Mouse (Mus musculus) small intestine, adult 2 months (tissue): ENCODE data around the gene Ttc21a. TPM values are rescaled to one million over a fixed set of nuclear protein-coding genes. Genes with fewer than 3 reads are reported as not detected.
"Not testable (repeated sequence)": the region's sequence is repeated elsewhere in the genome, so short reads cannot be mapped to it uniquely, and the experiment has no call there.

Experiments used
- H3K27ac ChIP-seq: fragments of 200-500 bp; 2 replicates; pipeline ENCODE4 v1.5.1; 2012; ENCODE audit warnings: low read depth, low read length, control low read depth, inconsistent platforms; ENCODE audit not compliant: insufficient read depth
- H3K27me3 ChIP-seq: fragments of 200-500 bp; 2 replicates; pipeline ENCODE4 v1.6.1; 2012; ENCODE audit warnings: mild to moderate bottlenecking, moderate library complexity, low read length, inconsistent platforms; ENCODE audit not compliant: control insufficient read depth, insufficient read depth
- H3K36me3 ChIP-seq: fragments of 200-500 bp; 2 replicates; pipeline ENCODE4 v1.6.1; 2012; ENCODE audit warnings: mild to moderate bottlenecking, low read length, control low read depth, inconsistent platforms; ENCODE audit not compliant: control insufficient read depth, insufficient read depth
- H3K4me1 ChIP-seq: fragments of 200-500 bp; 2 replicates; pipeline ENCODE4 v1.6.1; 2012; ENCODE audit warnings: low read length, inconsistent platforms, mixed read lengths; ENCODE audit not compliant: control insufficient read depth, insufficient read depth, insufficient read length
- H3K4me3 ChIP-seq: fragments of 200-500 bp; 2 replicates; pipeline ENCODE4 v1.5.1; 2012; ENCODE audit warnings: low read depth, mild to moderate bottlenecking, control low read depth, inconsistent platforms, low read length, moderate library complexity
- CTCF ChIP-seq: fragments of 200-500 bp; IDR thresholded peaks from 2 replicates; pipeline ENCODE4 v1.5.1; 2012; ENCODE audit warnings: low read depth, mild to moderate bottlenecking, control low read depth, inconsistent platforms, low read length, moderate library complexity, mixed read lengths; ENCODE audit not compliant: insufficient replicate concordance, insufficient read length; ENCODE audit errors: extremely low read depth
- POLR2A ChIP-seq: fragments of 200-500 bp; IDR thresholded peaks from 2 replicates; pipeline ENCODE4 v1.6.1; 2012; ENCODE audit warnings: low read depth, mild to moderate bottlenecking, control low read depth, inconsistent platforms, low read length, moderate library complexity
- WGBS: fragments of 180-500 bp; shearing (Covaris S2); methylation state at CpG from one replicate; pipeline ENCODE4 v1.1.7; 2018; 5-methylcytosine and 5-hydroxymethylcytosine counted together
- polyA plus RNA-seq: library from polyadenylated mRNA; depleted of rRNA; stranded (reverse); fragments of >200 nt; gene quantifications from 2 replicates; pipeline ENCODE4 v1.2.3, GENCODE M21; 2012; rRNA removed

The Ttc21a gene
- polyA plus RNA-seq, 1 experiment = not detected

DNA sequence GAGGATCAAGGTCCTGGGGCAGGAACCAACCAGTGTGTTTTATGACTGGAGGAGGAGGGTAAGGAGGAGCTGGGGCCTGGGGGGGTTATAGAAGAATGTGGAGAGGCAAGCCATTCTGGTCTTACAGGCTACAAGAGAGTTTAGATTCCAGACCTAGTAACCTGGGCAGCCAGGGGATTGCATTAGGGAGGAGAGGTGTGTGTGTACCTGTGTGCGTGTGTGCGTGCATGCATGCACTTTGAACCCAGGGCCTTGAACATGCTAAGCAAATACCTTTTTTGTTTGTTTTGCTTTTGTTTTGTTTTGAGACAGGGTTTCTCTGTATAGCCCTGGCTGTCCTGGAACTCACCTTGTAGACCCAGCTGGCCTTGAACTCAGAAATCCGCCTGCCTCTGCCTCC is 72.5 kb downstream of the Ttc21a start:
- TF ChIP-seq POLR2A = no peak
- TF ChIP-seq CTCF = no peak
- no peak overlapping the region for H3K4me3 ChIP-seq
- H3K27ac ChIP-seq = no peak overlapping the region
- H3K27me3 ChIP-seq = no peaks in the 10 kb centered on the region
- peaks cover 3% of the 10 kb centered on the region; the same call in 1 of the 2 replicates for H3K4me1 ChIP-seq
- WGBS = 89% methylated on average over 3 of the region's 3 CpGs
- H3K36me3 ChIP-seq = no peaks in the 10 kb centered on the region

DNA sequence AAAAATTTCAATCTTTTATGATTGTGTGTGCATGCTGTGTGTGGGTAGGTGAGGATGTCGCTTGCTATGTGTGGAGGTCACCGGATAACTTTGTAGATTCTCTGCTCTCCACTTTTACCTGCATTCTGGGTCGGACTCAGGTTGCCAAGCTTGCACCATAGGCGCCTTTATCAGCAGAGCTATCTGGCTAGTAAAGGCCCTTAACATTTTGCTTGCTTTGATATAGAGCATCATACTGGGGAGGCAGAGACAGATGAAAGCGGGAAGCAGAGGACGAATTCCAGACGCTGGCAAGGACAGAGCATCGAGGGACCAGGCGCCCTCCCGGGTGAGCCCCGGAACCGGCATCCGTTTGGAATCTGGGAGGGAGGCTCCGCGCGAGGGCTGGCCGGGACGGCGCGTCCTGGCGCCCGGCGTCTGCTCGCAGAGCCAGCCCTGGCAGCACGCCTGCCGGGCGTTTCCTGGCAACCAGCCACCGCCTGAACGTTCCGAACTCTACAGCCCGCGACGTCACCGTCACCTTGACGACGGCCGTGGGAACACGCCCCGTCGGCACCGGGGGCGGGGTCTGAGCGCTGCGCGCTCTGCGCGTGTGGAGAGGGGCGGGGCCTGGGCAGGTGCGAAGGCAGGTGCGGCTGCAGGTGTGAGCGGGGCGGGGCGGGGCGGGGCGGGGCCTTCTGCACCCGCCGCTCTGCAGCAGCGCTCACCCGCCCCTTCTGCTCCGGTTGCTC is 73.5 kb downstream of the Ttc21a start:
- Histone ChIP-seq H3K36me3 (no peaks in the 10 kb centered on the region), H3K4me3 (peak overlapping the region; percentile 50), H3K4me1 (peaks cover 3% of the 10 kb centered on the region; the same call in 1 of the 2 replicates), H3K27me3 (no peaks in the 10 kb centered on the region), H3K27ac (peak overlapping the region; percentile 64)
- TF ChIP-seq CTCF (no peak), POLR2A (no peak)
- 2% methylated on average over 57 of the region's 60 CpGs for WGBS

DNA sequence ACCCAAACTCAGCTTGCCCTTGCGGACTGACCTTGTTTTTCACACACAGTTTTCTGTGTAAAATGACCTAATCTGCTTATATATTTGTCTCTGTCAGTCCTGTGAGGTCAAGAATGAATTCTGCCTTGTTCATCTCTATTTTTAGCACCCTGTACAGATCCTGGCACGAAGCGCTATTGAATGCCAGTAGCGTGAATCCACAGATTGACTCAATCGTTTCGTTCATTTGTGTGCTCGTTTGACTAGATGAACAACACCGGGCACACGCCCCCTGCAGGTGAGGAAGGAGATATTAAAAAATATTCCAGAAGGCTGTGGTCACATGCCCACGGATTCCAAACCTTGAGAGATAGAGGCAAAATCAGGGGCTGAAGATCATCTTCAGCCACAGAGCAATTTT is 74.1 kb downstream of the Ttc21a start:
- TF ChIP-seq POLR2A (no peak), CTCF (peak; percentile 66; the same call in 1 of the 2 replicates)
- H3K36me3 ChIP-seq = no peaks in the 10 kb centered on the region
- no peak overlapping the region for H3K27ac ChIP-seq
- WGBS = under 1% methylated on average over 10 of the region's 10 CpGs
- peak overlapping the region; percentile 50 for H3K4me3 ChIP-seq
- H3K4me1 ChIP-seq = peaks cover 3% of the 10 kb centered on the region; the same call in 1 of the 2 replicates
- no peaks in the 10 kb centered on the region for H3K27me3 ChIP-seq

DNA sequence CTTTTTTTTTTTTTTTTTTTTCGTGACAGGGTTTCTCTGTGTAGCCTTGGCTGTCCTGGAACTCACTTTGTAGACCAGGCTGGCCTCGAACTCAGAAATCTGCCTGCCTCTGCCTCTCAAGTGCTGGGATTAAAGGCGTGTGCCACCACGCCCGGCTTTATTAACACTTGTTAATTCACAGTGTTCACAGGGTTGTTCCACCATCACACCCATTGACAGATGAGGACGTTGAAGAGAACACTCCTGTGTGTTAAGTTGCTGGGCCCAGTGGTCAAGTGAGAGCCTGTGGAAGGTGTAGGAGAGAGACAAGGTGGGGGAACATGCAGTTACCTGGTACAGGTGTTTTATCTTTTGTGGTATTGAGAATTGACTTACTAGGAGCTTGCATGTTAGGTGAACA is 74.8 kb downstream of the Ttc21a start:
- 63% methylated on average over 6 of the region's 6 CpGs for WGBS
- not testable (repeated sequence) for H3K4me1 ChIP-seq, H3K4me3 ChIP-seq, H3K27ac ChIP-seq, H3K36me3 ChIP-seq, H3K27me3 ChIP-seq

DNA sequence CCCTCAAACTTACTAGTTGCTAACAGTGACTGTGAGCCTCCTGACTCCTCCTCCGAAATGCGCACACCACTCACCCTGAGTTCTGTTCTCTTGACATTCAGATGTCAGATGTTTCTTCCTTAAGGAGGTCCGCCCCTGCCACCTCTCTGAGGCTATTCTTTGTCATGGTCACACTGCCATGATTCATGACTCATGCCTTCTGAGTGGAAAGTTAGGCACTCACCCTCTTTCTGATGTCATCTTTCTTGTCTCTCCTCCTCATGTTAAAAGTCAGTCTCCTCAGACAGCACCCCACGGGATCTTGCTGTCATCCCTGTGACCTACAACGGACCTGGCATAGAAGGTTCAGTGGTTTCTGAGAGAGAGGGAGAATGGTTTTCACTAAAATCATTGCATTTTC is 75.4 kb downstream of the Ttc21a start:
- TF ChIP-seq POLR2A = no peak
- no peak for TF ChIP-seq CTCF
- WGBS = 90% methylated on average over 5 of the region's 5 CpGs
- Histone ChIP-seq H3K36me3 (no peaks in the 10 kb centered on the region), H3K4me3 (no peak overlapping the region), H3K27me3 (no peaks in the 10 kb centered on the region), H3K4me1 (peaks cover 3% of the 10 kb centered on the region; the same call in 1 of the 2 replicates), H3K27ac (no peak overlapping the region)

DNA sequence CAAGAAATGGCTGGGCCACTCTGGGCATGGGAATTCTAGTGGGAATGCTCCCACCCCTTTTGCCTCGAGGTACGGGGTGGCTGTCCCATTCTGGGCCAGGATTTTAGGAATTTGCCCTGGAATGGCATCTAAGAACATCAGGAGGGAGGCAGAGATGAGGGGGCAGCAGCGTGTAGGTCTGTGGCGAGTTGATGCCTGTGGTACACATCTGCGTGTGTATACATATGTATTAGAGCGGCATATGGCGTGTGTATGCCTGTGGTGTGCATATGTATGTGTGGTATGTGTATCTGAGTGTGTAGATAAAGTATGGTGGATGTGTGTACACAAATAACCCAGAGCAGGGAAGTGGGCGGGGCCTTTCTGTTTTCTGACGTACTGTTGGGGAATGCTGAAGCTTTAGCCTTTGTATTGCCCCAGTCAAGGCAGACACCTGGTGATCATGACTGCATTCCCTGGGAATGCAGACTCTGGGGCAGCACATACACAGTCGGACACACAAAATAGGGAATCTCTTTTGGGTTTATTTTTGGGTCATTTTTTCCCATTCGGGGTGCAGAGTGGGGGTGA is 75.9 kb downstream of the Ttc21a start:
- Histone ChIP-seq H3K4me1 (peaks cover 3% of the 10 kb centered on the region; the same call in 1 of the 2 replicates), H3K27me3 (no peaks in the 10 kb centered on the region), H3K27ac (no peak overlapping the region), H3K36me3 (no peaks in the 10 kb centered on the region), H3K4me3 (no peak overlapping the region)
- TF ChIP-seq CTCF (no peak), POLR2A (no peak)
- 67% methylated on average over 11 of the region's 11 CpGs for WGBS

DNA sequence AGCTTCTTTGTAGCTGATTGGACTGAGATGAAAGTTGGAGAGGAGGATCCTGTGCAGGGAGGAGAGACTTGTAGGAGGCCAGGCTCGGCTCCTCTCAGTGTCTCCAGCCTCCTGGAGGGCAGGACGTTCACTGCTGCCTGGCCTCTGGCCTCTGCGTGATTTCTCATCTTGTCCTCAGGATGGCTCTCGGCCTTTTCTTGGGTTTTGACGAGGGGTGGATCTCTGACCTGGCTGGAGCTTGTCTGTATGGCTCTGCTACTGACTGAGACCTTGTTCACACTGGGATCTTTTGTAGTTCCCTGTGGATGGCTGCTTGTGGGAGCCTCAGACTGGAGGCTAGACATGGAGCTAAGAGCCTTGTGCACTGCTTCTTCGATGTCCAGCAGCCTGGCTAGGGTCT is 77.4 kb downstream of the Ttc21a start:
- WGBS = 89% methylated on average over 6 of the region's 6 CpGs
- peaks cover 3% of the 10 kb centered on the region; the same call in 1 of the 2 replicates for H3K4me1 ChIP-seq
- no peak overlapping the region for H3K27ac ChIP-seq
- no peaks in the 10 kb centered on the region for H3K27me3 ChIP-seq
- no peak overlapping the region for H3K4me3 ChIP-seq
- H3K36me3 ChIP-seq = no peaks in the 10 kb centered on the region
- TF ChIP-seq CTCF (no peak), POLR2A (no peak)

DNA sequence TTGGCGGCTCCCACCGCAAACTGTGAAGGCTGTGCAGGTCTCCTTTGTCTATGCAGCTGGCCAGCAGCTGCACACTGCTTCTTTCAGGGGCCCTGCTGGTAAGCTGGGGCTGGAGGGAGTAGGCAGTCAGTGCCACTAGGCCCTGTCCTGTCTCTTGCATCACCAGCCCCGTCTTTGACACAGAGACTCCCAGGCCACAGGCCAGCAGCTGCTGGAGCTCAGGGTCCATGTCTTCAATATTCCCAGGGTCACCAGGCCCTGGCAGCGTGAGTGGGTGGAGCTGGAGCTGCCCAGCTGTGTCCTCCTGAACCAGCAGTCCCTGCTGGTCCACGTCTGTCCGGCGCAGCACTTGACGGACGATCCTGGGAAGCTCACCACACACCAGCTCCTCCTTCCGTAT is 79.5 kb downstream of the Ttc21a start:
- Histone ChIP-seq H3K27me3 (no peaks in the 10 kb centered on the region), H3K4me3 (no peak overlapping the region), H3K36me3 (no peaks in the 10 kb centered on the region), H3K4me1 (no peaks in the 10 kb centered on the region), H3K27ac (no peak overlapping the region)
- no peak for TF ChIP-seq CTCF
- no peak for TF ChIP-seq POLR2A
- WGBS = 83% methylated on average over 10 of the region's 10 CpGs

Other genes starting within 250 kb of the Ttc21a start
- gene Scn10a, start 218.3 kb upstream of the Ttc21a start, polyA plus RNA-seq = 0.01 TPM in 1 of 2 replicates, not detected in the other
- gene Scn11a, start 112.2 kb upstream of the Ttc21a start, polyA plus RNA-seq = 0.09 TPM in 2 replicates
- 8.6 and 15.5 TPM in 2 replicates for gene Wdr48, start 42.7 kb upstream of the Ttc21a start, polyA plus RNA-seq
- gene Gorasp1, start within 50 bp of the Ttc21a start, polyA plus RNA-seq = 9.7 and 11.7 TPM in 2 replicates
- 18.2 and 28.3 TPM in 2 replicates for gene Csrnp1, start 47.1 kb downstream of the Ttc21a start, polyA plus RNA-seq
- 0.13 TPM in 1 of 2 replicates, not detected in the other for gene Xirp1, start 86.0 kb downstream of the Ttc21a start, polyA plus RNA-seq
- 3.9 and 4.3 TPM in 2 replicates for gene Cx3cr1, start 132.3 kb downstream of the Ttc21a start, polyA plus RNA-seq
- gene Ccr8, start 154.5 kb downstream of the Ttc21a start, polyA plus RNA-seq = 0.18 and 0.25 TPM in 2 replicates
- gene Slc25a38, start 172.8 kb downstream of the Ttc21a start, polyA plus RNA-seq = 15.0 and 29.4 TPM in 2 replicates
- gene Rpsa, start 190.1 kb downstream of the Ttc21a start, polyA plus RNA-seq = 1,611 and 2,329 TPM in 2 replicates
- gene Mobp, start 212.1 kb downstream of the Ttc21a start, polyA plus RNA-seq = not detected in 2 replicates